ENCODE assay signal across 18 mouse cellular contexts in genomic region chr7:48261511-48261910, GRCm38 (mm10).
"Had no signal": no experiment of that assay in that cellular context is flagged by ENCODE, and none has a peak within 500 bp of the region (broad histone marks: within the 10 kb centered on the region; RNA-seq: fewer than 3 reads in every experiment).

No protein-coding gene starts in this region.

- ATAC-seq: forebrain, embryonic 13.5 days; forebrain, embryonic 14.5 days; forebrain, embryonic 15.5 days; forebrain, embryonic 16.5 days; forebrain, postnatal 0 days had no signal

- DNase-seq: cerebellum, adult 9-11 months; cerebellum, postnatal 10 days; cerebellum, postnatal 14 days; cerebellum, postnatal 25 days; cerebellum, postnatal 36 days; embryo, embryonic 11 days; forebrain, postnatal 0 days; gastrocnemius, adult 2 months; gastrocnemius, postnatal 10 days; gastrocnemius, postnatal 14 days; gastrocnemius, postnatal 25 days; gastrocnemius, postnatal 36 days; heart, adult 18-20 months; heart, adult 2 months had no signal
